Comparison of ENCODE assay signal across 9 mouse cellular contexts in the genomic region with DNA sequence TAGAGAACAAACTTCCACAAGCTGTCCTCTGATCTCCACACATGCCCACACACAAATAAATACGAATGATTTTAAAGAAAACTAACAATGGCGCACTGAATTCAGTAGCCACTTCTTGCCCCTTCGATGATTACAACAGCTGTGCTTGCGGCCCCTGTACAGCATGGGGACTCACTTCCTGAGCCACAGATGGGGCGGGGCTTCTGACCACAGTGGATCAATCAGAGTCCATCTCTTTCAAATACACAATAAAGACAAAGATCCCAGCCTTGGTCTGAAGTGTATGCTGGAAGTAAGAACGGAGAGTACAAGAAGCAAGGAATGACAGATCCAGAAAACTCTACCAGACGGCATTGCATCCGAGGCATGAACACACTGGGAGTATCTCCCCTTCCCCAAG.
DNase-seq lines count a peak whose midpoint lies in the region; ATAC-seq and TF ChIP-seq lines count a peak whose summit lies in the region.
"Had no signal": no experiment of that assay in that cellular context is flagged by ENCODE, and none has a peak within 500 bp of the region (broad histone marks: within the 10 kb centered on the region; RNA-seq: fewer than 3 reads in every experiment).

No protein-coding gene starts in this region.

- peak; percentile 21; the same call in 1 of the 2 replicates for ATAC-seq in lung, embryonic 15.5 days (ENCODE audit: borderline replicate concordance, extremely low read depth, low FRiP score, low TSS enrichment)
- ATAC-seq in forebrain, embryonic 13.5 days = 0 out of 2 replicates have a peak, but pooled peaks have one; percentile 48
- ATAC-seq in limb, embryonic 14.5 days (ENCODE audit: low FRiP score, low read depth) = no peak
- no peak for ATAC-seq in stomach, embryonic 16.5 days (ENCODE audit: insufficient read depth, low FRiP score)
- ATAC-seq: inflammation-experienced regulatory T-cells, adult 6 months had no signal

- WGBS in lung, embryonic 15.5 days = 26% methylated on average over 8 of the region's 8 CpGs
- WGBS in forebrain, embryonic 13.5 days = 60% methylated on average over 8 of the region's 8 CpGs
- 79% methylated on average over 8 of the region's 8 CpGs for WGBS in limb, embryonic 14.5 days
- WGBS in stomach, embryonic 16.5 days = 40% methylated on average over 8 of the region's 8 CpGs

- H3K4me3 ChIP-seq in lung, embryonic 15.5 days = no peak overlapping the region
- H3K4me3 ChIP-seq in forebrain, embryonic 13.5 days = no peak overlapping the region
- no peak overlapping the region for H3K4me3 ChIP-seq in limb, embryonic 14.5 days (replicated peaks; ENCODE audit: low read length)
- peak overlapping the region; percentile 15; the same call in 1 of the 2 replicates for H3K4me3 ChIP-seq in stomach, embryonic 16.5 days (replicated peaks; ENCODE audit: low read length)

- no peak for TF ChIP-seq POLR2A in limb, embryonic 14.5 days (IDR thresholded peaks at IDR 0.05; ENCODE audit: borderline replicate concordance, extremely low read depth, insufficient read depth, insufficient read length)

- H3K27ac ChIP-seq in lung, embryonic 15.5 days = peak overlapping the region; percentile 68
- H3K27ac ChIP-seq in forebrain, embryonic 13.5 days = peak overlapping the region; percentile 69
- 0 out of 2 replicates have a peak overlapping the region, but pooled peaks have one; percentile 28 for H3K27ac ChIP-seq in limb, embryonic 14.5 days (replicated peaks; ENCODE audit: low read depth, low read length)
- peak overlapping the region; percentile 89 for H3K27ac ChIP-seq in stomach, embryonic 16.5 days (ENCODE audit: low read length)

- peak overlapping the region; percentile 37 for H3K4me2 ChIP-seq in lung, embryonic 15.5 days
- H3K4me2 ChIP-seq in forebrain, embryonic 13.5 days = peak overlapping the region; percentile 43
- no peak overlapping the region; the same call in 1 of the 2 replicates for H3K4me2 ChIP-seq in limb, embryonic 14.5 days (replicated peaks; ENCODE audit: low read depth, low read length, severe bottlenecking)
- H3K4me2 ChIP-seq in stomach, embryonic 16.5 days (ENCODE audit: low read depth, low read length) = peak overlapping the region; percentile 47

- DNase-seq in lung, postnatal 10 days = no peak
- DNase-seq in limb, embryonic 14.5 days (ENCODE audit: low spot score) = no peak
- DNase-seq in adrenal gland, postnatal 36 days = no peak
- DNase-seq in urinary bladder, postnatal 25 days (ENCODE audit: low spot score) = no peak
- DNase-seq: cerebellum, postnatal 36 days had no signal

- H3K36me3 ChIP-seq in lung, embryonic 15.5 days = no peaks in the 10 kb centered on the region
- no peaks in the 10 kb centered on the region for H3K36me3 ChIP-seq in forebrain, embryonic 13.5 days (ENCODE audit: poor library complexity, severe bottlenecking)
- H3K36me3 ChIP-seq in limb, embryonic 14.5 days (ENCODE audit: control insufficient read depth, insufficient read depth, low read length) = no peaks in the 10 kb centered on the region
- no peaks in the 10 kb centered on the region for H3K36me3 ChIP-seq in stomach, embryonic 16.5 days (ENCODE audit: control insufficient read depth, insufficient read depth, low read length)

- peaks cover 60% of the 10 kb centered on the region for H3K4me1 ChIP-seq in lung, embryonic 15.5 days
- peaks cover 20% of the 10 kb centered on the region for H3K4me1 ChIP-seq in forebrain, embryonic 13.5 days
- peaks cover 35% of the 10 kb centered on the region for H3K4me1 ChIP-seq in limb, embryonic 14.5 days (ENCODE audit: control insufficient read depth, insufficient read depth, low read length)
- H3K4me1 ChIP-seq in stomach, embryonic 16.5 days (ENCODE audit: control insufficient read depth, insufficient read depth, low read length) = peaks cover 38% of the 10 kb centered on the region

- no peaks in the 10 kb centered on the region for H3K27me3 ChIP-seq in lung, embryonic 15.5 days
- H3K27me3 ChIP-seq in forebrain, embryonic 13.5 days = no peaks in the 10 kb centered on the region
- no peaks in the 10 kb centered on the region for H3K27me3 ChIP-seq in limb, embryonic 14.5 days (ENCODE audit: control insufficient read depth, insufficient read depth, low read length)
- H3K27me3 ChIP-seq in stomach, embryonic 16.5 days (ENCODE audit: control insufficient read depth, insufficient read depth, low read length) = no peaks in the 10 kb centered on the region

- no peaks in the 10 kb centered on the region for H3K9me3 ChIP-seq in lung, embryonic 15.5 days
- H3K9me3 ChIP-seq in forebrain, embryonic 13.5 days (replicated peaks) = no peaks in the 10 kb centered on the region
- no peaks in the 10 kb centered on the region for H3K9me3 ChIP-seq in limb, embryonic 14.5 days (ENCODE audit: control insufficient read depth, low read length)
- no peaks in the 10 kb centered on the region for H3K9me3 ChIP-seq in stomach, embryonic 16.5 days (replicated peaks; ENCODE audit: control insufficient read depth, low read length)

- no peak overlapping the region for H3K9ac ChIP-seq in lung, embryonic 15.5 days
- no peak overlapping the region for H3K9ac ChIP-seq in forebrain, embryonic 13.5 days
- no peak overlapping the region for H3K9ac ChIP-seq in limb, embryonic 14.5 days (ENCODE audit: low read depth, low read length, severe bottlenecking)
- H3K9ac ChIP-seq in stomach, embryonic 16.5 days (ENCODE audit: low read length) = peak overlapping the region; percentile 41

Comparison
In these comparisons a context has a peak if more than half of its experiments do, and no peak if none do; other contexts are left out.
1. ATAC-seq: peak in lung, embryonic 15.5 days (single experiment) and forebrain, embryonic 13.5 days (single experiment); none in limb, embryonic 14.5 days (single experiment) and stomach, embryonic 16.5 days (single experiment).
2. H3K27ac ChIP-seq: peak in every context shown above with its lines; median percentile 89 in stomach, embryonic 16.5 days; 69 in forebrain, embryonic 13.5 days; 68 in lung, embryonic 15.5 days; 28 in limb, embryonic 14.5 days.